Mouse (Mus musculus) 3T3-L1 (cell line): ENCODE data around the gene Igflr1.
A peak's percentile ranks its signal among the peaks of the same experiment; 100 is the strongest.

Experiments
- DNase-seq: peaks from one replicate; pipeline ENCODE4 v3.0.0-alpha.2; 2015; ENCODE audit warnings: low read depth, low spot score

Igflr1 gene

GRCm38 (mm10) chr7:30564970-30565571 lies at the start of gene Igflr1:
Gene Igflr1 (plus strand): TSS chr7:30565427.
- DNase-seq = no peak

- DNase-seq = no peak
Observed at GRCm38 (mm10) chr7:30518325-30518724, 46.9 kb upstream of the Igflr1 start.

DNA sequence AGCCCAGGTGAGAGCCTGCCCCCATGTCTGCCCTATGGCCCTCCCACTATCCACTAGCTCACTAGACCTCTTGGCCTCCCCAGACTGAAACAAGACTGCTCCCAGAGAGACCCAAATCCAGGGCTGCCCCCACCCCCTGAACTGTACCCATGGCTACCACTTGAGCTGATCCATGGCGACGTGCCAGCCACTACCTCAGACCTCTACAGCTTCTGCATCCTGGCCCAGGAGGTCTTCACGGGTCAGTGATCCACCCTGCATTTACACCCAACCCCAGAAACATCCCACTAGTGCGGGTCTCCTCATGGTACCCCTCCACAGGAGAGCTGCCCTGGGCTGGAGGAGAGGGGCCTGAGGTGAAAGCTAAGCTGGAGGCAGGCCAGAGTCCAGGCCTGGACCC lies 44.8 kb upstream of the Igflr1 start:
- no peak for DNase-seq

DNA sequence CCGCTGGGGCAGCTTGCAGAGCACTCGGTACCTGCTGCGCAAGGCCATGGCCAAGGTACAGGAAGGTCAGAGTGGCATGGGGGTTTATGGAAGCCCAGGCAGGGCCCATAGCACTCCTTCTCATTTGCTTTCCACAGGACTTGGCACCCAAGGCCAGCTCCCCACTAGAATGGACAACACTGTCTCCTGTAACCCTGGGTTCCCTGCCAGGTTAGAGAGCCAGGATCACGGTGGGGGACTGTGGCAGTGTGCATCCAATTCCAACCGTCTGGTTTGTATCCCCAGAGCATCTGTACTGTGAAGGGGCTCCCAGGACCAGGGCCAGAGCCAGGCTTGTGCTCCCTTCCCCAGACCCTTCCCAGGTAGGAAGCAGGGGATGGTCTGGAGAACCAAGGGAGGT lies 44.4 kb upstream of the Igflr1 start:
- no peak for DNase-seq

DNA sequence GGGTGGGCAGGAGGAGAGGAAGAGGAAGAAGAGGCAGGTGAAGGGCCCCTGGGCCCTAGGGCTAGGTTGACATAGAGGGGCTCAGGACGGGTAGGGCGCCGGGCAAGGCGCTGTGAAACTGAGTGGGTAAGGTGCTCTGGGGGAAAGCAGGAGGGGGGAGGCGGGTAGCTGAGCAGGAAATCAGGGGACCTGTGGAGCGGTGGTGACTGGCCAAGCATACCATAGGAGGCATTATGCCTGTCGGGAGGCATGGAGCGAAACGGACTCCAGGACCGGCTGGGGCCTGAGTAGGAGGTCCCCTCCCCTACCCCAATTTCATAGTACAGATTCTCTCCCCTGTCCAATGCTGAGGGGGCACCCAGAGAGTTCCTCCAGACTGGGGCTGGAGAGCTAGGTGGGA lies 42.4 kb upstream of the Igflr1 start:
- DNase-seq = no peak

DNA sequence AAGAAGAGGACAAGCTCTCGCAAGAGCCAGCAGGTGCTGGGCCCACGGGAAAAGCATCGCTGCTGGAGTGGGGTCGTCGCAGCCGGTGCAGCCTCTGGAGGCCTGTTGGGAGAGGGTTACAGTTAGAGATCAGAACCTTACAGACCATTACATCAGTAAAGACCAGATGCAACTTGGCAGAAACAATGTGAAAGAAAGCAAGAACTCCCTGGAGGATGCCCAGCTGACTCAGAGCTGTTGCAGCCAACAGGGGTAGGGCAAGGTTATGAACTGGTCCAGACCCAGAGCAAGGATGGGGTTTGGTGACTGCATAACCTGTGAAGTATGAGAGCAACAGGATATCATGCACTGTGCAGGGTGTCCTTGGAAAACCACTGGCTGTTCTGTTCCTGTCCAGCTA lies 40.7 kb upstream of the Igflr1 start:
- DNase-seq = peak; percentile 90

- no peak for DNase-seq
Observed at GRCm38 (mm10) chr7:30525954-30526353, 39.3 kb upstream of the Igflr1 start.

- no peak for DNase-seq
Observed at GRCm38 (mm10) chr7:30526399-30526798, 38.8 kb upstream of the Igflr1 start.

DNA sequence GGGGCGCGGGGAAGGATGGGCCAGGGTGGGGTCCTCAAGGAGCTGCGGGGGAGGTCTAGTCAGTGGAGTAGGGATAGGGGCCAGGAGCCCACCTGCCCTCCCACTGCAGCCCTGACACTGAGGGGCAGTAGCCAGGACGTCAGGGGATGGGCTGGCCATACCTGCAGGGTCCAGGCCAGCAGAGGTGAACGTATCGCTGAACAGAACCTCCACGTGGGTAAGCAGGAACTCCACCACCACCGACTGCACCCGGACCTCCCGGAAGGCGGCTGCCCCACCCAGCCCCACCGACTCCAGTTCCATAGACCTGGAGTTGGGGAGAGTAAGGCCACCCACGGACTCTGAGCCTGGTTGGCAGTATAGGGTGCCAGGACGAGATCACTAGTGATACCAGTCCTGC lies 38.2 kb upstream of the Igflr1 start:
- no peak for DNase-seq

- no peak for DNase-seq
Observed at GRCm38 (mm10) chr7:30531291-30531815, 33.9 kb upstream of the Igflr1 start.

DNA sequence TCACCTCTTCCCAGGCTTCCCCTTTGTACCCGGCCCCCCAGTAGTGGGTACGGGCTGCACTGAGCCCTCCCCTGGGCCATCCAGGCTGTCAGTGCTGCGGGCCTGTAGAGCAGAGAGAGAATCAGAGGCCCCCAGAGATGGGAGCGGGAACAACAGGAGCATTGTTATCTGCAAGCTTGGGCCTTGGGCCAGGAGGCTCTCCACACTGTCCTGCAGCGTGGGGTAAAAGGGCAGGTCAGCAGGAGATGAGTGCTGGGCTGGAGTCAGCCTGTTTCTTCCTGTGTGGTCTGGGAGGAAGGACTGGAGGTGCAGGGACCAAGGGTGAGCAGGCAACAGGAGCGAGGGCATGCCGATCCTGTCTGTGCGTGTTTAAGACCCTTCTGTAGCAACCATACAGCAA lies 32.3 kb upstream of the Igflr1 start:
- DNase-seq = peak; percentile 49

DNA sequence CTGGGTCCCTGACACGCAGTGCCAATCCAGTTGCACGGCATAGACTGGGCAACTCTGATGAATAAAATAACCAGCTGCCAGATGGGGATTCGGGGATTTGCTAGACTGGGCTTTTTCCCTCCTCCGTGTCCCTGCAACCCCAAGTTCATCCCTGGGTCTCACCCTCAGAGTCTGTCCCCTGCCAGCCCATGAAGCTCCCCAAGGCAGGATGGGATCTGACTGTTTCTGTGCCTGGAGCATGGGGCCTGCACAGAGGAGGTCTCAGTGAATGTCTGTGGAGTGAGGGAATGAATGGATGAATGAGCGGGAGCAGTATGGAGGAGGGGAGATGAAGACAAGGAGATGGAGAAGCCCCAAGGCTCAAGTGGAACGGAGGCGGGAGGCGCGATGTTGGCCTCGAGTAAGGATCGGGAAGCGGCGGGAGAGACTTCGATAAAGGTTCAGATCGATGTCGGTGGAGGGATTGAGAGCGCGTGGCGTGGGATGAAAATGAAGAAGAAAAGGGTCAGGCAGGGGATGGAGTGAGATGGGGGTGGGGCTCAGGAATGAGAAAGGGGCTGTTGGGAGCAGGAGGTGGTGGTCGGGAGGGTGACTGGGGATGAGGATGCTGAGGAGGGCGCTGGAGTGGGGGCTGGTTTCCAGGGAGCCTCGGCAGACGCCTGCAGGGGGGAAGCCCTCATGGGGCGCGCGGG lies 31.1 kb upstream of the Igflr1 start:
- no peak for DNase-seq

DNA sequence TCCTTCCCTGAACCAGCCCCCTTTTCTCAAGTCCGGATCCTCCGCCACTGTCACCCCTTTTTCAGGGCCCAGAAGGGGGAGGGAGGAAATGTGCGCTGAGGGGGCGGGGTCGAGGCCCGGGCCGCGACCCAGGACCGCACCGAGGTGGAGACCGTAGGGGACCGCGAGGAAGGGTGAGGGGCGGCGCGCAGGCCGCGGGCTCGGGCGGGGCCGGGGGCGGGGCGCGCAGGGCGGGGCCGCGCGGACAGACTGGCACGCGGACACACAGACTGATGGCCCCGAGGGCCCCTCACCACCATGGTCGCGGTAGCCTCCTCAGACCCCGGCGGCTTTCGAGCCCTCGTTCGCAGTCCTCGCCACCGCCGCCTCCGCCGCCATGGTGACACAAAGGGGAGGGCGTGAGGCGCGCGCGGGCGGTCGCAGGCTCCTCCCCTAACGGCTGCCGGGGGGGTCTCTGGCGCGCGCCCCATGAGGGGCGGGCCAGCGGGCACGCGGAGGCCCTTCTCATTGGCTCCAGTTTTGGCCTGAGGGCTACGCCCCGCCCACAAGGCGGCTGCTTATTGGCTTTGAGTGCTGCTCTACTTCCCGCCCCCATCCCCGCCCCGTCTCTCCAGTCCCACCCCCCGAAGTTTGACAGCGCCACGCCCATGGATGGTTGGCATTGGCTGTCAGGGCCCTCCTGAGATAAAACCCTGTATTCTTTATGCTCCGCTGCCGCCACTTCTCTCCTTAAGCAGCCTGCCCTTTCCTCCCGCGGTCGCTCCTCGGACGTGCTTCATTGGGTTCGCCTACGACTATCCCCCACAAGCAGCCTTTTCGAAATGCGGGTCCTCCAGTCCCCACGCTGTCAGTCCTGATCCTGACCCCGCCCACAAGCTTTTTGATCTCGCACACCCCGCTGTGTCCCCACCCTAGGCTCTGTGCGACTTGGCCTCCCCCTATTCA lies 30.3 kb upstream of the Igflr1 start, which contains the start of gene Arhgap33:
Gene Arhgap33, minus strand, starts transcription at position 428 of the 945 bp plus-strand sequence.
- peak; percentile 92 for DNase-seq

DNA sequence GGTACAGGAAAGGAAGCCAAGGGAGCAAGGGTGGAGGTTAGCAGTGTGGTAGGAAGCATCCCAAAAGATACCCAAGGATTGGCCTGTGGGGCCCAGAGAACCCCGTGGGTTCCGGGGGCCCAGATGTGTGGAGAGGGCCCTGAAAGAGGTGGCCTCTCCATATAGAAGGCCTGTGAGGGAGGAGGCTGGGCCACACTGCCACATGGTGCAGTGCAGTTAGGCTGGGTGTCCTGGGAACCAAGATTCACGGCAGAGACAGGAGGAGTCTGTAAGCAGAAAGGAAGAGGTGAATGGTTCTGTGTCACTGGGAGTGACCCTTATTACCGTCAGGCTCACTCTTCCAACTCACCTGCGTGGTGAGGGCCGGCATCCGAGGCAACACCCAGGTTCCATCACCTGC lies 24.7 kb upstream of the Igflr1 start:
- DNase-seq = no peak

DNA sequence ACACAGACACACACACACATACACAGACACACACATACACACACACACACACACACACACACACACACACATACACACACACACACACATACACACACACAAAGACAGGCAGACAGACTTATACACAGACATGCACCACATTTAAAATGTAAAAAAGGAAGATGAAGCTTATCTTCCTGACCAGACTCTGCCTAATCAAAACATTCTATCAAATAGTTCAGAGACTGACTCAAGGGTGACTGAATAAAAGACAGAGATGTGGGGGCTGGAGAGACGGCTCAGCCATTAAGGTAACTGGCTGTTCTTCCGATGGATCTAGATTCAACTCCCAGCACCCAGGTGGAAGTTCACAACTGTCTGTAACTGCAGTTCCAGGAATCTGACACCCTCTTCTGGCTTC lies 20.9 kb upstream of the Igflr1 start:
- no peak for DNase-seq

DNA sequence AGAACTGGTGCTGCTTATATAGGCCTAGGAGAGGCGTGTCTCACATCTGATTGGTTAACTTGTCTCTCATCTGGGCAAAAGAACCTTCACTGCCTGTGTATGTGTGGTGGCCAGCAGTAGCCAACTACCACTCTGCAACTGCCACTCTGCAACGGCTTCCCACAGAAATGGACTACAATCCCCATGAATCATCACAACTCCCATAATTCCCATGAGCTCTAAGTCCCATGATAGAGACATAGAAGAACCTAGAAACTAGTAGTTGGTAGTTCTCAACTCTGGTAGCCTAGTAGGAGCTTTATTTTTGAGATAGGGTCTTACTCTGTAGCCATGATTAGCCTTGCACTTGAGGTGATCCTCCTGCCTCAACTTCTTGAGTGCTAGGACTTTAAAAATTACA lies 15.3 kb upstream of the Igflr1 start:
- no peak for DNase-seq

GRCm38 (mm10) chr7:30550603-30551002 lies 14.6 kb upstream of the Igflr1 start:
- DNase-seq = no peak

GRCm38 (mm10) chr7:30551445-30552101 lies 13.7 kb upstream of the Igflr1 start:
- peak; percentile 75 for DNase-seq

DNA sequence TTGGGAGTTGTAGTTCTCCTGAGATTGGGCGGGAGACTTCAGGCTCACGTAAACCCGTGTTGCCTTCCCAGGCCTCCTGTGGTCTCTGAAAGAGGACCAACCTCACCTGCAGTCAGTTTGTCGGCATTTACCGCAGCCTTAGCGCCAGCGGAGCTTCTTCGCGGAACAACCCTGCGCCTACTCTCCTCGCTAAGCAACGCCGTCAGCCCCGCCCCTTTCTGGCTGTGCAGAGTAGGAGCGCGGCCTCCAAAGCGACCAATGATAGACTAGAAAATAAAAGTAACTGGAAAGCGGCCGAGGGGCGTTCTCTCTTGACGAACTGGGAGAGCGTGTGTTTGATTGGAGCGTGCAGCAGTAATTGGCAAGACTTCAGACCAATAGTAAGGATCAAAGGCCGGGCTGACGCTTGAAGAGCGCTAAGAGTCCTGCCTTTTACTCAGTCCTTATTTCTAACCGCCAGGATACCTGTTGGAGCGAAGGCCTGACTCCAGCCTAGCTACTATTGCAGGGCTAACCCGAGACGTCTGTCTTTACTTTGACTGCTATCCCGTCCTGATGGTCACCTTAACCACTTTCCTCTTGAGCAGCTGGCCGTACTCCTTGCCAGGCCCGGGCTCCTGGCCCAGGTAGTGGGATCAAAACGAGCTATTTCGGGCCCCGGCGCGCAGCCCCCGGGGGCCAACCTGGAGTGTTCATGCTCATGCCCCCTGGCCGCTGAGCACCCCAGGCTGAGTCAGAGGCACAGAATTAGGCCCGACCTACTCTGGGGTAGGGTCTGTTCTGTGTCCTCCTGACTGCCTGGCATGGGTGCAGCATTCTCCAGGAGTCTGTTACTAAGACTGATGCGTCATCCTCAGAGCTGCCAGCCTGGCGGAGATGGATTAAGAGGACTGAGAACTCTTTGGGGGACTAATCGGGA lies 12.9 kb upstream of the Igflr1 start, which contains the start of the genes Hspb6 and Proser3:
Gene Hspb6, plus strand, starts transcription at position 77 of the 919 bp plus-strand sequence.
Gene Proser3, minus strand, starts transcription at position 198 of the 919 bp plus-strand sequence.
- peak; percentile 99 for DNase-seq

DNA sequence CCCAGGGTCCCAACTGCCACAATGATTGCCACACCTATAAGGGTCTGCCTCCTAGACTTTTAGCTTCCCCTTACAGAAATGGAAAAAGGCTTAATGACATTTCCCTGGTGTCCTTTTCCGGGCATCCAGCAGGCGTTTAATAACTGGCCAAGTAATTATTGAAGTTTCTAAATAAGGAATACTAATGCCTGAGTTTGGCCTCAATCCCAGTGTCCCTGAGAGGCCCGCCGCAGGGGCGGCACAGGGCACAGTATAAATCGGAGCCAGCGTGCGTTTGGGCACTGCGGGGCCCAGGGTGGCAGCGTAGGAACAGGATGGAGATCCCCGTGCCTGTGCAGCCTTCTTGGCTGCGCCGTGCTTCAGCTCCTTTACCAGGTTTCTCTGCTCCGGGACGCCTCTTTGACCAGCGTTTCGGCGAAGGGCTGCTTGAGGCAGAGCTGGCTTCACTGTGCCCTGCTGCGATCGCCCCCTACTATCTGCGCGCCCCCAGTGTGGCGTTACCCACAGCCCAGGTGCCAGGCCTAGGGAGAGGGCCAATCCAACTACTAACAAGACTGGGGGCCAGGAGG lies 12.1 kb upstream of the Igflr1 start:
- DNase-seq = no peak
